Comparison of ENCODE assay signal across 8 mouse cellular contexts in genomic region chr9:57643169-57643855, GRCm38 (mm10). TPM values are rescaled to one million over a fixed set of nuclear protein-coding genes. Genes with fewer than 3 reads are reported as not detected.
DNase-seq lines count a peak whose midpoint lies in the region; ATAC-seq lines count a peak whose summit lies in the region.

No protein-coding gene starts in this region.

- 0 out of 2 replicates have a peak, but pooled peaks cover 5% of the 10 kb centered on the region for H3K27me3 ChIP-seq in embryonic facial prominence, embryonic 10.5 days (replicated peaks; ENCODE audit: low read depth, poor library complexity, severe bottlenecking)
- no peaks in the 10 kb centered on the region for H3K27me3 ChIP-seq in intestine, embryonic 14.5 days (replicated peaks; ENCODE audit: control insufficient read depth, insufficient read depth, low read length)
- no peaks in the 10 kb centered on the region for H3K27me3 ChIP-seq in liver, embryonic 15.5 days

- no peaks in the 10 kb centered on the region for H3K9me3 ChIP-seq in embryonic facial prominence, embryonic 10.5 days
- no peaks in the 10 kb centered on the region for H3K9me3 ChIP-seq in intestine, embryonic 14.5 days (ENCODE audit: control insufficient read depth, low read length)
- no peaks in the 10 kb centered on the region for H3K9me3 ChIP-seq in liver, embryonic 15.5 days (replicated peaks)

- DNase-seq in heart, adult 11 months = peak; percentile 93
- no peak for DNase-seq in heart, adult 9 months (ENCODE audit: low spot score in 2 of 2)
- no peak for DNase-seq in embryonic facial prominence, embryonic 10.5 days (ENCODE audit: low spot score)
- no peak for DNase-seq in intestine, embryonic 14.5 days (ENCODE audit: low spot score)
- DNase-seq in MN1 (ENCODE audit: low spot score) = no peak
- no peak for DNase-seq in testis, postnatal 14 days (ENCODE audit: low spot score)
- no peak for DNase-seq in urinary bladder, postnatal 14 days (ENCODE audit: low spot score)

- peak overlapping the region; percentile 96 for H3K9ac ChIP-seq in intestine, embryonic 14.5 days (ENCODE audit: low read length)
- H3K9ac ChIP-seq in liver, embryonic 15.5 days = peak overlapping the region; percentile 96

- WGBS in embryonic facial prominence, embryonic 10.5 days = 66% methylated on average over 9 of the region's 9 CpGs
- WGBS in intestine, embryonic 14.5 days = 62% methylated on average over 9 of the region's 9 CpGs
- 14% methylated on average over 9 of the region's 9 CpGs for WGBS in liver, embryonic 15.5 days (ENCODE audit: insufficient replicate concordance)

- peaks cover 79% of the 10 kb centered on the region for H3K4me1 ChIP-seq in embryonic facial prominence, embryonic 10.5 days
- H3K4me1 ChIP-seq in intestine, embryonic 14.5 days (replicated peaks; ENCODE audit: control insufficient read depth, insufficient read depth, low read length) = peaks cover 53% of the 10 kb centered on the region
- peaks cover 92% of the 10 kb centered on the region for H3K4me1 ChIP-seq in liver, embryonic 15.5 days (replicated peaks)

- H3K36me3 ChIP-seq in embryonic facial prominence, embryonic 10.5 days (replicated peaks) = peaks cover 21% of the 10 kb centered on the region
- peaks cover 7% of the 10 kb centered on the region for H3K36me3 ChIP-seq in intestine, embryonic 14.5 days (ENCODE audit: control insufficient read depth, insufficient read depth, low read length)
- H3K36me3 ChIP-seq in liver, embryonic 15.5 days (replicated peaks) = peaks cover 10% of the 10 kb centered on the region; the same call in 1 of the 2 replicates

- peak overlapping the region; percentile 99 for H3K4me3 ChIP-seq in embryonic facial prominence, embryonic 10.5 days
- peak overlapping the region; percentile 88 for H3K4me3 ChIP-seq in intestine, embryonic 14.5 days (ENCODE audit: low read depth, low read length)
- peak overlapping the region; percentile 93 for H3K4me3 ChIP-seq in liver, embryonic 15.5 days (replicated peaks)

- ATAC-seq in intestine, embryonic 14.5 days (replicated peaks; ENCODE audit: low FRiP score, low TSS enrichment, low read depth) = no peak
- ATAC-seq in liver, embryonic 15.5 days (ENCODE audit: insufficient read depth) = no peak

- H3K4me2 ChIP-seq in intestine, embryonic 14.5 days (ENCODE audit: low read length) = peak overlapping the region; percentile 71
- peak overlapping the region; percentile 96 for H3K4me2 ChIP-seq in liver, embryonic 15.5 days

- peak overlapping the region; percentile 99 for H3K27ac ChIP-seq in embryonic facial prominence, embryonic 10.5 days (replicated peaks)
- H3K27ac ChIP-seq in intestine, embryonic 14.5 days (ENCODE audit: low read depth) = no peak overlapping the region
- H3K27ac ChIP-seq in liver, embryonic 15.5 days (replicated peaks) = peak overlapping the region; percentile 96

RNA-seq across cellular contexts. Expression of gene Csk, which starts 10.1 kb away (rescaled TPM):
- polyA plus RNA-seq in embryonic facial prominence, embryonic 10.5 days (2016; fragmentation: Nextera tagmentation; extraction: Ambion mirVana) = 33.2 and 38.3 TPM in 2 replicates
- polyA plus RNA-seq in intestine, embryonic 14.5 days (2014; fragmentation: Nextera tagmentation; extraction: Ambion mirVana) = 28.0 and 31.4 TPM in 2 replicates
- polyA plus RNA-seq in liver, embryonic 15.5 days (2015; fragmentation: Nextera tagmentation; extraction: Ambion mirVana) = 15.4 and 15.9 TPM in 2 replicates

RNA-seq across cellular contexts. Expression of gene Lman1l, which starts 22.7 kb away (rescaled TPM):
- polyA plus RNA-seq in embryonic facial prominence, embryonic 10.5 days (2016; fragmentation: Nextera tagmentation; extraction: Ambion mirVana) = not detected in 2 replicates
- not detected in 2 replicates for polyA plus RNA-seq in intestine, embryonic 14.5 days (2014; fragmentation: Nextera tagmentation; extraction: Ambion mirVana)
- not detected in 2 replicates for polyA plus RNA-seq in liver, embryonic 15.5 days (2015; fragmentation: Nextera tagmentation; extraction: Ambion mirVana)

RNA-seq across cellular contexts. Expression of gene Cplx3, which starts 37.2 kb away (rescaled TPM):
- 1.6 and 1.8 TPM in 2 replicates for polyA plus RNA-seq in embryonic facial prominence, embryonic 10.5 days (2016; fragmentation: Nextera tagmentation; extraction: Ambion mirVana)
- not detected in 2 replicates for polyA plus RNA-seq in intestine, embryonic 14.5 days (2014; fragmentation: Nextera tagmentation; extraction: Ambion mirVana)
- polyA plus RNA-seq in liver, embryonic 15.5 days (2015; fragmentation: Nextera tagmentation; extraction: Ambion mirVana) = not detected in 2 replicates

RNA-seq across cellular contexts. Expression of gene Cyp1a2, which starts 40.2 kb away (rescaled TPM):
- not detected in 2 replicates for polyA plus RNA-seq in embryonic facial prominence, embryonic 10.5 days (2016; fragmentation: Nextera tagmentation; extraction: Ambion mirVana)
- polyA plus RNA-seq in intestine, embryonic 14.5 days (2014; fragmentation: Nextera tagmentation; extraction: Ambion mirVana) = not detected in 2 replicates
- polyA plus RNA-seq in liver, embryonic 15.5 days (2015; fragmentation: Nextera tagmentation; extraction: Ambion mirVana) = 0.14 and 0.15 TPM in 2 replicates

RNA-seq across cellular contexts. Expression of gene Cyp1a1, which starts 44.4 kb away (rescaled TPM):
- polyA plus RNA-seq in embryonic facial prominence, embryonic 10.5 days (2016; fragmentation: Nextera tagmentation; extraction: Ambion mirVana) = 0.07 TPM in 1 of 2 replicates, not detected in the other
- polyA plus RNA-seq in intestine, embryonic 14.5 days (2014; fragmentation: Nextera tagmentation; extraction: Ambion mirVana) = not detected in 2 replicates
- 0.13 and 0.16 TPM in 2 replicates for polyA plus RNA-seq in liver, embryonic 15.5 days (2015; fragmentation: Nextera tagmentation; extraction: Ambion mirVana)
